Mouse (Mus musculus) 3134 (cell line): ENCODE data around the gene Ccdc62.

ENCODE experiments used
- DNase-seq: peaks from one replicate; pipeline ENCODE4 v3.0.0-alpha.2; 2011; ENCODE audit warnings: low spot score; ENCODE audit not compliant: insufficient read length; ENCODE audit errors: extremely low read depth

Ccdc62 gene

GRCm38 (mm10) chr5:123930508-123930989 lies at the start of gene Ccdc62:
TSS of gene Ccdc62 (plus strand) at chr5:123930679.
- peak; percentile 94 for DNase-seq

GRCm38 (mm10) chr5:123880778-123881177 lies 49.7 kb upstream of the Ccdc62 start:
- DNase-seq, result no peak

GRCm38 (mm10) chr5:123883891-123884290 lies 46.6 kb upstream of the Ccdc62 start:
- DNase-seq, result no peak

GRCm38 (mm10) chr5:123884332-123884731 lies 46.1 kb upstream of the Ccdc62 start:
- no peak for DNase-seq

GRCm38 (mm10) chr5:123886365-123886764 lies 44.1 kb upstream of the Ccdc62 start:
- no peak for DNase-seq

- no peak for DNase-seq
Observed at GRCm38 (mm10) chr5:123890312-123890711, 40.2 kb upstream of the Ccdc62 start.

- no peak for DNase-seq
Observed at GRCm38 (mm10) chr5:123890987-123891386, 39.5 kb upstream of the Ccdc62 start.

- no peak for DNase-seq
Observed at GRCm38 (mm10) chr5:123891669-123892068, 38.8 kb upstream of the Ccdc62 start.

GRCm38 (mm10) chr5:123893520-123893919 lies 37.0 kb upstream of the Ccdc62 start:
- no peak for DNase-seq

GRCm38 (mm10) chr5:123896395-123896794 lies 34.1 kb upstream of the Ccdc62 start:
- no peak for DNase-seq

GRCm38 (mm10) chr5:123897352-123897751 lies 33.1 kb upstream of the Ccdc62 start:
- DNase-seq, result no peak

- DNase-seq, result no peak
Observed at GRCm38 (mm10) chr5:123904059-123904672, 26.3 kb upstream of the Ccdc62 start.

- DNase-seq, result no peak
Observed at GRCm38 (mm10) chr5:123906146-123906975, 24.1 kb upstream of the Ccdc62 start.

- peak; percentile 98 for DNase-seq
Observed at GRCm38 (mm10) chr5:123906976-123907630, 23.4 kb upstream of the Ccdc62 start, which contains the start of gene Denr. TSS of gene Denr (plus strand) at chr5:123907175.

GRCm38 (mm10) chr5:123907631-123907977 lies 22.9 kb upstream of the Ccdc62 start:
- DNase-seq, result no peak

- DNase-seq, result no peak
Observed at GRCm38 (mm10) chr5:123914852-123915251, 15.6 kb upstream of the Ccdc62 start.

GRCm38 (mm10) chr5:123922112-123922511 lies 8.4 kb upstream of the Ccdc62 start:
- no peak for DNase-seq

- no peak for DNase-seq
Observed at GRCm38 (mm10) chr5:123927118-123927517, 3.4 kb upstream of the Ccdc62 start, which contains the start of gene Gm43518. TSS of gene Gm43518 (plus strand) at chr5:123927418.

- DNase-seq, result no peak
Observed at GRCm38 (mm10) chr5:123931131-123931530, 652 bp downstream of the Ccdc62 start.

- no peak for DNase-seq
Observed at GRCm38 (mm10) chr5:123932927-123933326, 2.4 kb downstream of the Ccdc62 start.

GRCm38 (mm10) chr5:123933556-123933955 lies 3.1 kb downstream of the Ccdc62 start:
- no peak for DNase-seq
